Mouse (Mus musculus): Measurements from ENCODE around the gene Rcn3.

DNA sequence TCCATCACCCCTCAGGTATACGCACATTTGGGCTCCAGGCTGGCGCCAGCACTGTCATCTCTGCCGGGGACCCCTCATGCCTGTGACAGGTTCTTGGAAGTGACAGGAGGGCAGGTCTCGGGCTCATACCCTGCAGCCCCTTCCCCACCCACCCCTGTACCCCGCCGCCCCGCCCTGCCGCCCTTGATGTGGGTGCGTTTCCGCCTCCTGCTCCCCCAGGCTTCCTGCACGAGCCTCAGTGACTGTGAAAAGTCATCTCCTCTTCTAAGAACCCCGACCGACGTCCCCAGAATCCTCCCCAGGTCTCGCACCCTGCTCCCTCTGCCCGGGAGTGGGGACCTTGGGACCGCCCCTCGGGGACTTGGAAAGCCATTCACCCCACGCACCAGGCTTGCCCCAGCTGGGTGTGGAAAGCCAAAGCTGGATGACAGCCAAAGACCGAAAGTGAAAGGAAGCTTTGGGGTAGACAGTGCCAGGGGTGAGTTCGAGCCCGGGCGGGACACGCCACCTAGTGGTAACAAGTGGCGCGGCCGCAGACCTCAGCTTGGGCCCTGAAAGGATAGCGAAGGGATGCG is 44.1 kb upstream of the Rcn3 start, which contains the start of the genes Gm45713 and Flt3l:
- TF ChIP-seq POLR2A (IDR thresholded peaks at IDR 0.05; ENCODE audit: borderline replicate concordance, extremely low read depth, low read depth, low read length) (peak; percentile 63; the same call in 1 of the 2 replicates), CTCF (IDR thresholded peaks at IDR 0.05; ENCODE audit: insufficient read depth, low read length) (peak; percentile 76)

All from lung, adult 2 months (tissue).